24 mouse cellular contexts compared by ENCODE assay signal in genomic region chr7:48846755-48847154, GRCm38 (mm10). TPM values are rescaled to one million over a fixed set of nuclear protein-coding genes. Genes with fewer than 3 reads are reported as not detected.
DNase-seq lines count a peak whose midpoint lies in the region; ATAC-seq lines count a peak whose summit lies in the region.
"Had no signal": no experiment of that assay in that cellular context is flagged by ENCODE, and none has a peak within 500 bp of the region (broad histone marks: within the 10 kb centered on the region; RNA-seq: fewer than 3 reads in every experiment).

No protein-coding gene starts in this region.

- H3K4me1 ChIP-seq in heart, embryonic 13.5 days = peaks cover 61% of the 10 kb centered on the region
- H3K4me1 ChIP-seq in midbrain, embryonic 10.5 days = peaks cover 13% of the 10 kb centered on the region
- no peaks in the 10 kb centered on the region for H3K4me1 ChIP-seq in hindbrain, embryonic 14.5 days (replicated peaks; ENCODE audit: control insufficient read depth, insufficient read depth, low read length)
- H3K4me1 ChIP-seq: hindbrain, embryonic 12.5 days; stomach, embryonic 15.5 days had no signal

- H3K27ac ChIP-seq in heart, embryonic 13.5 days (replicated peaks) = peak overlapping the region; percentile 95
- H3K27ac ChIP-seq in midbrain, embryonic 10.5 days (replicated peaks) = no peak overlapping the region
- H3K27ac ChIP-seq in hindbrain, embryonic 14.5 days = no peak overlapping the region
- H3K27ac ChIP-seq: embryonic facial prominence, embryonic 10.5 days; hindbrain, embryonic 12.5 days; kidney, postnatal 0 days; stomach, embryonic 15.5 days had no signal

- DNase-seq in cerebellum, postnatal 10 days = peak; percentile 26 to 34
- no peak for DNase-seq in cerebellum, adult 9-11 months
- DNase-seq in heart, adult 18-20 months = peak; percentile 53 to 65
- peak; percentile 53 to 79 for DNase-seq in heart, postnatal 14 days
- no peak for DNase-seq in midbrain, embryonic 10.5 days (ENCODE audit: low spot score)
- no peak for DNase-seq in hindbrain, embryonic 14.5 days (ENCODE audit: low spot score)
- DNase-seq in right cerebral cortex, postnatal 36 days (ENCODE audit: low spot score in 2 of 2) = no peak
- DNase-seq: adrenal gland, adult 8-10 months; cerebellum, adult 18-20 months; forebrain, postnatal 0 days; kidney, adult 2 months; right cerebral cortex, postnatal 4 days; thymus, postnatal 25 days had no signal

- ATAC-seq in heart, embryonic 13.5 days (ENCODE audit: extremely low read depth, insufficient number of reproducible peaks, low FRiP score, low TSS enrichment) = no peak
- no peak for ATAC-seq in hindbrain, embryonic 14.5 days (ENCODE audit: low FRiP score)
- ATAC-seq: activated CD4-positive, CD25-positive, alpha-beta regulatory T cell, adult 4 months; forebrain, postnatal 0 days; inflammation-experienced regulatory T-cells, adult 6 months; lung, postnatal 0 days had no signal

- no peaks in the 10 kb centered on the region for H3K9me3 ChIP-seq in heart, embryonic 13.5 days
- H3K9me3 ChIP-seq in midbrain, embryonic 10.5 days (replicated peaks) = no peaks in the 10 kb centered on the region
- no peaks in the 10 kb centered on the region for H3K9me3 ChIP-seq in hindbrain, embryonic 14.5 days (ENCODE audit: control insufficient read depth, low read length)
- H3K9me3 ChIP-seq: embryonic facial prominence, embryonic 10.5 days; hindbrain, embryonic 12.5 days; stomach, embryonic 15.5 days had no signal

- peak overlapping the region; percentile 75 for H3K4me2 ChIP-seq in heart, embryonic 13.5 days
- no peak overlapping the region for H3K4me2 ChIP-seq in hindbrain, embryonic 14.5 days (replicated peaks)
- H3K4me2 ChIP-seq: hindbrain, embryonic 12.5 days; midbrain, embryonic 11.5 days; stomach, embryonic 15.5 days had no signal

- 0 out of 2 replicates have a peak, but pooled peaks cover 5% of the 10 kb centered on the region for H3K36me3 ChIP-seq in heart, embryonic 13.5 days
- no peaks in the 10 kb centered on the region for H3K36me3 ChIP-seq in midbrain, embryonic 10.5 days
- no peaks in the 10 kb centered on the region for H3K36me3 ChIP-seq in hindbrain, embryonic 14.5 days (replicated peaks; ENCODE audit: control insufficient read depth, insufficient read depth)
- H3K36me3 ChIP-seq: embryonic facial prominence, embryonic 10.5 days; hindbrain, embryonic 12.5 days; stomach, embryonic 15.5 days had no signal

- WGBS in heart, embryonic 13.5 days = 30% methylated on average over 6 of the region's 6 CpGs
- 59% methylated on average over 6 of the region's 6 CpGs for WGBS in midbrain, embryonic 10.5 days
- 51% methylated on average over 6 of the region's 6 CpGs for WGBS in hindbrain, embryonic 14.5 days

- intact Hi-C loops in heart, postnatal 14 days (cut with DNase I) = loop anchor here (2.0 kb wide), 1 partner anchor 28 kb away; no protein-coding TSS in a partner anchor

- H3K27me3 ChIP-seq in heart, embryonic 13.5 days (replicated peaks) = no peaks in the 10 kb centered on the region
- peaks cover 63% of the 10 kb centered on the region for H3K27me3 ChIP-seq in midbrain, embryonic 10.5 days (ENCODE audit: low read depth, poor library complexity, severe bottlenecking)
- H3K27me3 ChIP-seq in hindbrain, embryonic 14.5 days (ENCODE audit: control insufficient read depth, insufficient read depth, low read length) = peaks cover 34% of the 10 kb centered on the region
- H3K27me3 ChIP-seq: stomach, embryonic 15.5 days had no signal

- H3K4me3 ChIP-seq in heart, embryonic 13.5 days = peak overlapping the region; percentile 64
- H3K4me3 ChIP-seq in midbrain, embryonic 10.5 days = no peak overlapping the region
- no peak overlapping the region for H3K4me3 ChIP-seq in hindbrain, embryonic 14.5 days (replicated peaks; ENCODE audit: low read length)
- H3K4me3 ChIP-seq: embryonic facial prominence, embryonic 10.5 days; hindbrain, embryonic 12.5 days; stomach, embryonic 15.5 days had no signal

- peak overlapping the region; percentile 88 for H3K9ac ChIP-seq in heart, embryonic 13.5 days
- no peak overlapping the region for H3K9ac ChIP-seq in hindbrain, embryonic 14.5 days
- H3K9ac ChIP-seq: forebrain, postnatal 0 days; hindbrain, embryonic 12.5 days; stomach, embryonic 15.5 days had no signal

RNA-seq across cellular contexts. Expression of gene Csrp3, which starts 1.1 kb away (rescaled TPM):
- total RNA-seq in heart, adult 18-20 months (2021) = 1,000 to 10,000 TPM; 1,990 to 2,288 TPM
- 1,256 and 1,437 TPM in 2 replicates for polyA plus RNA-seq in heart, embryonic 13.5 days (2015; fragmentation: Nextera tagmentation; extraction: Ambion mirVana)
- 1,000 to 10,000 TPM; 1,478 to 1,683 TPM for total RNA-seq in heart, postnatal 14 days (2021)
- 0.22 TPM in 1 of 2 replicates, not detected in the other for polyA plus RNA-seq in midbrain, embryonic 10.5 days (2016; fragmentation: Nextera tagmentation; extraction: Ambion mirVana)
- not detected in 2 replicates for polyA plus RNA-seq in hindbrain, embryonic 14.5 days (2014; fragmentation: Nextera tagmentation; extraction: Ambion mirVana)
- total RNA-seq: adrenal gland, adult 8-10 months; forebrain, postnatal 0 days; layer of hippocampus, postnatal 14 days; neutrophil, adult 5-6 weeks had no signal
- polyA plus RNA-seq: activated CD4-positive, CD25-positive, alpha-beta regulatory T cell, adult 4 months; forebrain, postnatal 0 days; inflammation-experienced regulatory T-cells, adult 6 months; kidney, postnatal 0 days; midbrain, embryonic 11.5 days had no signal

RNA-seq across cellular contexts. Expression of gene E2f8, which starts 34.6 kb away (rescaled TPM):
- total RNA-seq in heart, adult 18-20 months (2021) = under 1 TPM; 0.45 to 0.82 TPM
- 18.6 and 19.9 TPM in 2 replicates for polyA plus RNA-seq in heart, embryonic 13.5 days (2015; fragmentation: Nextera tagmentation; extraction: Ambion mirVana)
- 1 to 10 TPM; 1.8 to 3.3 TPM for total RNA-seq in heart, postnatal 14 days (2021)
- 17.1 and 18.8 TPM in 2 replicates for polyA plus RNA-seq in midbrain, embryonic 10.5 days (2016; fragmentation: Nextera tagmentation; extraction: Ambion mirVana)
- 2.4 and 2.7 TPM in 2 replicates for polyA plus RNA-seq in hindbrain, embryonic 14.5 days (2014; fragmentation: Nextera tagmentation; extraction: Ambion mirVana)

RNA-seq across cellular contexts. Expression of gene Zdhhc13, which starts 58.0 kb away (rescaled TPM):
- 10 to 100 TPM; 11.2 to 13.8 TPM for total RNA-seq in heart, adult 18-20 months (2021)
- 31.1 and 32.5 TPM in 2 replicates for polyA plus RNA-seq in heart, embryonic 13.5 days (2015; fragmentation: Nextera tagmentation; extraction: Ambion mirVana)
- total RNA-seq in heart, postnatal 14 days (2021) = 10 to 100 TPM; 11.1 to 12.6 TPM
- 30.9 and 34.0 TPM in 2 replicates for polyA plus RNA-seq in midbrain, embryonic 10.5 days (2016; fragmentation: Nextera tagmentation; extraction: Ambion mirVana)
- 44.1 and 45.1 TPM in 2 replicates for polyA plus RNA-seq in hindbrain, embryonic 14.5 days (2014; fragmentation: Nextera tagmentation; extraction: Ambion mirVana)

Comparison
In these comparisons a context has a peak if more than half of its experiments do, and no peak if none do; other contexts are left out.
1. DNase-seq: peak in cerebellum, postnatal 10 days (2 of 2), heart, adult 18-20 months (2 of 2) and heart, postnatal 14 days (2 of 2); none in cerebellum, adult 9-11 months (single experiment), midbrain, embryonic 10.5 days (single experiment), hindbrain, embryonic 14.5 days (single experiment) and right cerebral cortex, postnatal 36 days (0 of 2).
2. RNA of gene Csrp3, which starts 1.1 kb away (polyA plus RNA-seq): 1,256 to 1,437 TPM in heart, embryonic 13.5 days; 0.22 TPM in midbrain, embryonic 10.5 days and not detected in hindbrain, embryonic 14.5 days; every median in the first group is over 1,000 times any median in the second.